Mouse (Mus musculus) small intestine, adult 2 months (tissue): ENCODE data around the gene Rps6ka1. TPM values are rescaled to one million over a fixed set of nuclear protein-coding genes. Genes with fewer than 3 reads are reported as not detected.
"Not testable (repeated sequence)": the region's sequence is repeated elsewhere in the genome, so short reads cannot be mapped to it uniquely, and the experiment has no call there.

Experiments used
- H3K27ac ChIP-seq: fragments of 200-500 bp; 2 replicates; pipeline ENCODE4 v1.5.1; 2012; ENCODE audit warnings: low read depth, low read length, control low read depth, inconsistent platforms; ENCODE audit not compliant: insufficient read depth
- H3K27me3 ChIP-seq: fragments of 200-500 bp; 2 replicates; pipeline ENCODE4 v1.6.1; 2012; ENCODE audit warnings: mild to moderate bottlenecking, moderate library complexity, low read length, inconsistent platforms; ENCODE audit not compliant: control insufficient read depth, insufficient read depth
- H3K36me3 ChIP-seq: fragments of 200-500 bp; 2 replicates; pipeline ENCODE4 v1.6.1; 2012; ENCODE audit warnings: mild to moderate bottlenecking, low read length, control low read depth, inconsistent platforms; ENCODE audit not compliant: control insufficient read depth, insufficient read depth
- H3K4me1 ChIP-seq: fragments of 200-500 bp; 2 replicates; pipeline ENCODE4 v1.6.1; 2012; ENCODE audit warnings: low read length, inconsistent platforms, mixed read lengths; ENCODE audit not compliant: control insufficient read depth, insufficient read depth, insufficient read length
- H3K4me3 ChIP-seq: fragments of 200-500 bp; 2 replicates; pipeline ENCODE4 v1.5.1; 2012; ENCODE audit warnings: low read depth, mild to moderate bottlenecking, control low read depth, inconsistent platforms, low read length, moderate library complexity
- CTCF ChIP-seq: fragments of 200-500 bp; IDR thresholded peaks from 2 replicates; pipeline ENCODE4 v1.5.1; 2012; ENCODE audit warnings: low read depth, mild to moderate bottlenecking, control low read depth, inconsistent platforms, low read length, moderate library complexity, mixed read lengths; ENCODE audit not compliant: insufficient replicate concordance, insufficient read length; ENCODE audit errors: extremely low read depth
- POLR2A ChIP-seq: fragments of 200-500 bp; IDR thresholded peaks from 2 replicates; pipeline ENCODE4 v1.6.1; 2012; ENCODE audit warnings: low read depth, mild to moderate bottlenecking, control low read depth, inconsistent platforms, low read length, moderate library complexity
- WGBS: fragments of 180-500 bp; shearing (Covaris S2); methylation state at CpG from one replicate; pipeline ENCODE4 v1.1.7; 2018; 5-methylcytosine and 5-hydroxymethylcytosine counted together
- polyA plus RNA-seq: library from polyadenylated mRNA; depleted of rRNA; stranded (reverse); fragments of >200 nt; gene quantifications from 2 replicates; pipeline ENCODE4 v1.2.3, GENCODE M21; 2012

The Rps6ka1 gene
- polyA plus RNA-seq, 1 experiment, result 220 TPM

DNA sequence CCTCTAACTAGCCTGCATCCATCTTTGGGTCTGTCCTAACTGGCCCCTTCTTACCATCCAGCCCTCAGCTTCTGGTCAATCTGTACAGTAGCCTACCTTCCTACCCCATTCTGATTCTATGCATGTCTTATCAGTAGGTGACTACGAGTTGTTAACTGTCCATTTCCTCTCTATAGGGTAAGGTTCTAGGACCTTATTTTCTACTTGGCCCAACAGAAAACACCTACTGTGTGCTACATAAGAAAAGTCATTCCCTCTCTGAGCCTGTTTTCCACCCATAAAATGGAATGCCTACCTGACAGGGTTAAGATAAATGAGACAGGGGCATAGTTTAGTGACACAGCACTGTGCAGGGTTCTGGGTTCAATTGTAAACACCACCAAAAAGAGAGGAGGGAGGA is 41.0 kb downstream of the Rps6ka1 start:
- H3K36me3 ChIP-seq, result peaks cover 42% of the 10 kb centered on the region
- TF ChIP-seq POLR2A (no peak), CTCF (no peak)
- no peak overlapping the region for H3K4me3 ChIP-seq
- H3K27ac ChIP-seq, result no peak overlapping the region
- H3K4me1 ChIP-seq, result peaks cover 5% of the 10 kb centered on the region; the same call in 1 of the 2 replicates
- WGBS, result 37% methylated on average over 1 of the region's 1 CpGs
- H3K27me3 ChIP-seq, result no peaks in the 10 kb centered on the region

- WGBS, result 86% methylated on average over 9 of the region's 9 CpGs
- TF ChIP-seq CTCF, result no peak
- H3K36me3 ChIP-seq, result peaks cover 27% of the 10 kb centered on the region
Observed at GRCm38 (mm10) chr4:133845060-133845459, 42.5 kb downstream of the Rps6ka1 start.

GRCm38 (mm10) chr4:133844209-133844841 is 43.3 kb downstream of the Rps6ka1 start:
- Histone ChIP-seq H3K27me3 (no peaks in the 10 kb centered on the region), H3K4me3 (no peak overlapping the region), H3K36me3 (peaks cover 20% of the 10 kb centered on the region), H3K27ac (no peak overlapping the region), H3K4me1 (peaks cover 8% of the 10 kb centered on the region)
- 62% methylated on average over 14 of the region's 14 CpGs for WGBS
- no peak for TF ChIP-seq POLR2A
- no peak for TF ChIP-seq CTCF

More at GRCm38 (mm10) chr4:133845060-133845459, 42.5 kb downstream of the Rps6ka1 start:
- H3K4me3 ChIP-seq, result no peak overlapping the region
- H3K27me3 ChIP-seq, result no peaks in the 10 kb centered on the region
- H3K4me1 ChIP-seq, result peaks cover 8% of the 10 kb centered on the region
- no peak overlapping the region for H3K27ac ChIP-seq

DNA sequence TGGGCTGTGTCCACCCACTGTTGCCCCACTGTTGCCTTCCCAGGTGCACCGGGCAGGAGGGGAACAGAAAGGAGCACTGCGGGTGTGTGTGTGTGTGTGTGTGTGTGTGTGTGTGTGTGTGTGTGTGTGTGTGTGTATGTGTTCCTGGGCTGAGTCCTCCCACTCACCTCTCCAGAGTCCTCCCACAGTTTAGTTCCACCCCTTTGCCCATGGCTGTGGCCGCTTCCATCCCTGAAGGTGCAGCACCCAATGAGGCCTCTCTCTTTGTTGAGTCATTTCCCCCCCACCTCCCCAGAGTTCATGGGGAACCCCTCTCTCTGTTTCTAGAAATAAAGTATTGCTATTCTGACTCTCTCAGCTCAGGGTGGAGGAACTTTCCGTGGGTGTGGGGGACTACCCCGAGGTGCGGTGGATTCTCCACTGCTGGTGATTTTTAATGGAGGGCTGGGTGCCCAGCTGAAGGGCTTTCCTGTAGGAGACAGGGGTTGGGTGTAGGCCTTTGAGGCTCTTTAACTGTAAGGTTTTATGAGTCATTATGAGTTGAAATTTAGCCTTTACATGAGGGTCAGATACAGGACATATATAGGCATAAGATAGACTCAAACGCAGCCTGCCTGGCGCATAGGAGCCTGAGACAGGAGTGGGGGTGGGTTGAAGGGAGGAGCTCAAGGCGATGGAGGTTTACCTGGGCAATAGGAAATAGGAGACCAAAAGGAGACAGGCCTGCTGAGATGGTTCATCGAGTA is 44.4 kb downstream of the Rps6ka1 start:
- H3K27me3 ChIP-seq, result no peaks in the 10 kb centered on the region
- H3K4me3 ChIP-seq, result no peak overlapping the region
- peak overlapping the region; percentile 53 for H3K27ac ChIP-seq
- H3K36me3 ChIP-seq, result peaks cover 11% of the 10 kb centered on the region
- peaks cover 8% of the 10 kb centered on the region for H3K4me1 ChIP-seq
- TF ChIP-seq POLR2A, result no peak
- TF ChIP-seq CTCF, result no peak
- WGBS, result 72% methylated on average over 10 of the region's 10 CpGs

DNA sequence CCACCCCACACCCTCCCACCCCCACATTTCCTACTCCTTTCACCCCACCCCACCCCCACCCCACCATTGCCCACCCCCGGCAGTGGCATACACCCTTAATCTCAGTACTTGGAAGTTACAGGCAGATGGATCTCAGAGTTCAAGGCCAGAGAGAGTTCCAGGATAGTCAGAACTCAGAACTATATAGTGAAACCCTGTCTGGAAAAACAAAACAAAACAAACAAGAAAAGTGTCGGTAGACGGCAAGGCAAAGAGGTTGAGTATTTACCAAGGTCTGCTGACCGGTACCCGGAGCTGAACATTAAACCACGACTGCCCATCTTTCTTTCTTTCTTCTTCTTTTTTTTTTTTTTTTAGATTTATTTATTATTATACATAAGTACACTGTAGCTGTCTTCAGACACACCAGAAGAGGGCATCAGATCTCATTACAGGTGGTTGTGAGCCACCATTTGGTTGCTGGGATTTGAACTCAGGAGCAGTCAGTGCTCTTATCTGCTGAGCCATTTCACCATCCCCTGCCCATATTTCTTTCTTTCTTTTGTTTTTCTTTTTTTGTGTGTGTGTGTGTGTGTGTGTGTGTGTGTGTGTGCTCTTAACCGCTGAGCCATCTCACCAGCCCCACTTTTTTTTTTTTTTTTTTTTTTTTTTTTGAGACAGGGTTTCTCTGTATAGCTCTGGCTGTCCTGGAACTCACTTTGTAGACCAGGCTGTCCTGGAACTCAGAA is 45.7 kb downstream of the Rps6ka1 start:
- 73% methylated on average over 7 of the region's 7 CpGs for WGBS
- H3K27me3 ChIP-seq, H3K27ac ChIP-seq, H3K36me3 ChIP-seq, H3K4me1 ChIP-seq, H3K4me3 ChIP-seq: not testable (repeated sequence)

DNA sequence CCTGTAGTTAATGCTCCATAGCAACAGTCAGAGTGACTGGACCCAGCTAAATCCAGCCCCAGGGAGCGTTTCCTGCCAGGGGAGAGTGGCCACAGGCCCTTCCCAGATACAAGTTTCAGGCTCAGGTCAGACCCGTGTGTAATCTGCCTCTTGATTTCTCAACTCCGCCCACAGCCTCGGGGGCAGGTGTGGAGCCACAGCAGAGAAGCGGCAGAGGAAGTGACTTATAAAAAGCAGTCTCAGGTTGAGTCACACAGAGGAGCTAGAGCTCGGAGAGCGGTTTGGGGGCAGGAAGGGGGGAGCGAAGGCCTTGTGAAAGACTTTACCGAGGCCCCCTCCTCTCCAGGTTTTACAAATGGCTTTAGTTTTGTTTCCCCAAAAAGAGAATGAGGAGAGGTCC is 46.6 kb downstream of the Rps6ka1 start:
- 0 out of 2 replicates have a peak overlapping the region, but pooled peaks have one; percentile 41 for H3K27ac ChIP-seq
- no peak overlapping the region for H3K4me3 ChIP-seq
- WGBS, result 6% methylated on average over 9 of the region's 9 CpGs
- H3K4me1 ChIP-seq, result peaks cover 4% of the 10 kb centered on the region; the same call in 1 of the 2 replicates
- H3K27me3 ChIP-seq, result no peaks in the 10 kb centered on the region
- H3K36me3 ChIP-seq, result no peaks in the 10 kb centered on the region
- no peak for TF ChIP-seq POLR2A
- TF ChIP-seq CTCF, result no peak

GRCm38 (mm10) chr4:133840501-133840900 is 47.1 kb downstream of the Rps6ka1 start:
- WGBS, result 82% methylated on average over 7 of the region's 7 CpGs
- no peak overlapping the region for H3K27ac ChIP-seq
- TF ChIP-seq CTCF (no peak), POLR2A (no peak)
- H3K36me3 ChIP-seq, result no peaks in the 10 kb centered on the region
- H3K4me1 ChIP-seq, result peaks cover 4% of the 10 kb centered on the region; the same call in 1 of the 2 replicates
- no peaks in the 10 kb centered on the region for H3K27me3 ChIP-seq
- H3K4me3 ChIP-seq, result no peak overlapping the region
